Mouse (Mus musculus) hindbrain, embryonic 15.5 days (tissue): ENCODE measurements at regions not wholly inside any gene's neighbourhood (a gene's known extent, or its start where the extent isn't known, plus 50 kb on each side); places are given as distances from the start of the nearest gene placed in this dataset.
A peak's percentile ranks its signal among the peaks of the same experiment; 100 is the strongest.

Experiments used
- ATAC-seq: fragments of 200-750 bp; cut with Nextera tagmentation; 2 replicates; pipeline ENCODE4 v1.8.0; 2017; ENCODE audit warnings: low read depth, moderate number of reproducible peaks, moderate TSS enrichment; ENCODE audit not compliant: low FRiP score
- H3K27ac ChIP-seq: fragments of 300-500 bp; sonication (generic); replicated peaks from 2 replicates; pipeline ENCODE4 v1.5.1; 2015; ENCODE audit warnings: mild to moderate bottlenecking, inconsistent platforms
- H3K27me3 ChIP-seq: fragments of 300-500 bp; sonication (generic); 2 replicates; pipeline ENCODE4 v1.6.1; 2015; ENCODE audit warnings: control low read depth, inconsistent platforms
- H3K36me3 ChIP-seq: fragments of 300-500 bp; sonication (generic); 2 replicates; pipeline ENCODE4 v1.6.1; 2015; ENCODE audit warnings: control low read depth, inconsistent platforms
- H3K4me1 ChIP-seq: fragments of 300-500 bp; sonication (generic); replicated peaks from 2 replicates; pipeline ENCODE4 v1.6.1; 2015; ENCODE audit warnings: control low read depth, inconsistent platforms
- H3K4me2 ChIP-seq: fragments of 300-500 bp; sonication (generic); 2 replicates; pipeline ENCODE4 v1.6.1; 2015; ENCODE audit warnings: moderate library complexity, mild to moderate bottlenecking, inconsistent platforms
- H3K4me3 ChIP-seq: fragments of 300-500 bp; sonication (generic); 2 replicates; pipeline ENCODE4 v1.5.1; 2015; ENCODE audit warnings: mild to moderate bottlenecking, inconsistent platforms
- H3K9ac ChIP-seq: fragments of 300-500 bp; sonication (generic); 2 replicates; pipeline ENCODE4 v1.6.1; 2015; ENCODE audit warnings: inconsistent platforms
- H3K9me3 ChIP-seq: fragments of 300-500 bp; sonication (generic); 2 replicates; pipeline ENCODE4 v1.6.1; 2016; ENCODE audit warnings: control low read depth, inconsistent platforms
- WGBS: fragments of 180-500 bp; shearing (Covaris S2); methylation state at CpG from one replicate; pipeline ENCODE4 v1.1.7; 2015; 5-methylcytosine and 5-hydroxymethylcytosine counted together

DNA sequence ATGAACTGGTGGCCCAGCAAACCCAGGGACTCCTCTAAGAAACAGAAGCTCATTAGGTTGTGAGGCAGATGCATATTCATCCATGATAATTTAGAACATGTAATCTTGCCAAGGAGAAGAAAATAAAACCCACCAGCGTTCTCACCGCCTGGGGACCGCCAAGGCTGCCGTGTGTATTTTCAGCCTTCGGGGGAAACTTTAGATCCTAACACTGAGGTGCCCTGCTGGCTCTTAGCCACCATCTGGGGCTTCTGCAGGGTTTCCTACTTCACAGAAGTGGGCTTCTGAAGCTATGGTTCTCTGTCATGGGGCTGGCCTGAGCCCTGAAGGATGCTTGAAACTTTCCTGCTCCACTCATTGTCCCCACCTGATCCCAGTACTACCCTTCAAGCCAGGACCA lies 90.8 kb upstream of the Kcng1 start:
- Histone ChIP-seq H3K4me3 (no peak overlapping the region), H3K9me3 (no peaks in the 10 kb centered on the region; the same call in 1 of the 2 replicates), H3K36me3 (no peaks in the 10 kb centered on the region), H3K27ac (no peak overlapping the region), H3K27me3 (no peaks in the 10 kb centered on the region), H3K9ac (no peak overlapping the region), H3K4me1 (no peaks in the 10 kb centered on the region), H3K4me2 (no peak overlapping the region)
- no peak for ATAC-seq
- 93% methylated on average over 5 of the region's 5 CpGs for WGBS

DNA sequence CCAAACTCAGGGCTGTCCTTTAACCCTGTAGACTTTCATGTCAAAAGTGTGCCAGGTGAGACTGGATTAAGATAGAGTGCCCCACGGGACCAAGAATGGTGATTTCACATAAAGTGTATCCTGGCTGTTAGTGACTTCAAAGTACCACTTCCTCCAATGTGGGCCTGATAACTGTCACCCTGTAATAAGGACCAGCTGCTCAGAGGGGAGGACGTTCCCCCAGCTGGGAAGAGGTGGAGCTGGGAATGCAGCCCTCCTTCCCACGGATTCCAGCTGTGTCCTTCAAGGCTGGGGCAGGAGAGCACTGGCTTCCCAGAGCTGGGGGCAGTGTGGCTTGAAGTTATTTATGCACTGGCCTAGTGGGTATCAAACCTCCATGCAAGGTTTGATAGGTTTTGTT lies 89.7 kb upstream of the Kcng1 start:
- Histone ChIP-seq H3K4me2 (no peak overlapping the region), H3K36me3 (no peaks in the 10 kb centered on the region), H3K27ac (no peak overlapping the region), H3K9me3 (no peaks in the 10 kb centered on the region; the same call in 1 of the 2 replicates), H3K9ac (no peak overlapping the region), H3K27me3 (no peaks in the 10 kb centered on the region), H3K4me3 (no peak overlapping the region), H3K4me1 (no peaks in the 10 kb centered on the region)
- no peak for ATAC-seq
- WGBS, result 56% methylated on average over 3 of the region's 3 CpGs

DNA sequence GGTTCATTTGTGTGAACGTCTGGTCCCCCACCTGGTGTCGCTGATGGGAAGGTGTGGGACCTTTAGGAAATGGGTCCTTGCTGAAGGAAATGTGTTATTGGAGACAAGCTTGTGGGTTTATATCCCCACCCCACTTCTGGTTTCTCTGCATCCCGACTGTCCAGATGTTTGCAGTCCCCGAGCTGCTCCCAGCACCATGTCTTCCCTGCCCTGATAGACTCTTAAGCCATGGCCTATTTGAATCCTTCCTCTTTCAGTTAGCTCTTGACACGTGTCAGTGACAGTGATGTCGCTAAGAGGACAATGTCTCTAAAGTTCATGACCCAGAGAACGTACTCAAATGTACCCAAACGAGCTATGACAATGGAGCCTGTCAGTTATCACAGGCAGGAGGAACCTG lies 77.7 kb upstream of the Kcng1 start:
- H3K4me3 ChIP-seq, result no peak overlapping the region
- H3K4me2 ChIP-seq, result no peak overlapping the region
- H3K4me1 ChIP-seq, result peaks cover 7% of the 10 kb centered on the region; the same call in 1 of the 2 replicates
- H3K27ac ChIP-seq, result no peak overlapping the region
- no peak for ATAC-seq
- H3K36me3 ChIP-seq, result no peaks in the 10 kb centered on the region
- H3K27me3 ChIP-seq, result no peaks in the 10 kb centered on the region
- H3K9ac ChIP-seq, result no peak overlapping the region
- no peaks in the 10 kb centered on the region for H3K9me3 ChIP-seq
- 69% methylated on average over 8 of the region's 8 CpGs for WGBS

DNA sequence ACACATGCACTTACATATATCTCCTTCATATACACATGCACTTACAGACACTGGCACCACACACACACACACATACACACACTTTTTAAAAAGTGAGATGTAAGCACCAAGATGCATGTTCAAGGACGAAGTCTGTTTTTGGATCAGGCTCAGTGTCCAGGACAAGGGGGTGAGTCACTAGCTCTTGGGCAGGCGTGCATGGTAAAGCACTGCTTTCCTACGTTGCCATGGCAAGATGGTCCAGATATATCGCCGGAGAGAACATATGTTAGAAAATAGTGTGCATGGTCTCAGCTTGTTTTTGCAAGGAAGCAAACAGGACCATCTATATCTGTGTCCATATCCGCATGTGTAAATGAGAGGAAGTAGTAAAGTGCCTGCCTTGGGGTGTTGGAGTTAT lies 77.0 kb upstream of the Kcng1 start:
- H3K9me3 ChIP-seq, result no peaks in the 10 kb centered on the region
- no peak overlapping the region for H3K27ac ChIP-seq
- no peaks in the 10 kb centered on the region for H3K27me3 ChIP-seq
- H3K4me2 ChIP-seq, result no peak overlapping the region
- no peaks in the 10 kb centered on the region for H3K36me3 ChIP-seq
- WGBS, result 87% methylated on average over 6 of the region's 6 CpGs
- H3K4me1 ChIP-seq, result peaks cover 8% of the 10 kb centered on the region; the same call in 1 of the 2 replicates
- H3K4me3 ChIP-seq, result no peak overlapping the region
- H3K9ac ChIP-seq, result no peak overlapping the region
- no peak for ATAC-seq

DNA sequence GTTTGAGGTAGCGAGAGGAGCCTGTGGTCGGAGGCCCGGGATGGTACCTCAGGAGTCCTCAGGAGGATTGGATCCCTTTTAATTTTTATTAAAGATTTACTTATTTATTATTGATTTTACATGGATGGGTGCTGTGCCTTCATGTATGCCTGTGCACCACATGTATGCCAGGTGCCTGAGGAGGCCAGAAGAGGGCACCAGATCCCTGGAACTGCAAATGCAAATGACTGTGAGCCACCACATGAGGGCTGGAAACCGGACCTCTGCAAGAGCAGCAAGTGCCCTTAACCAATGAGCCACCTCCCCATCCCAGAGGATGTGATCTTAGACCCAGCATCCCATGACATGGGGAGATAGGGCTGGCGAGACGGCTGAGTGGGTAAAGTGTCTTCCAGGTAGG lies 76.3 kb upstream of the Kcng1 start:
- no peak for ATAC-seq
- H3K27me3 ChIP-seq, result no peaks in the 10 kb centered on the region
- no peak overlapping the region for H3K9ac ChIP-seq
- no peaks in the 10 kb centered on the region for H3K36me3 ChIP-seq
- no peak overlapping the region for H3K27ac ChIP-seq
- H3K4me2 ChIP-seq, result no peak overlapping the region
- H3K4me1 ChIP-seq, result peaks cover 8% of the 10 kb centered on the region; the same call in 1 of the 2 replicates
- WGBS, result 80% methylated on average over 6 of the region's 6 CpGs
- H3K4me3 ChIP-seq, result no peak overlapping the region
- no peaks in the 10 kb centered on the region for H3K9me3 ChIP-seq

DNA sequence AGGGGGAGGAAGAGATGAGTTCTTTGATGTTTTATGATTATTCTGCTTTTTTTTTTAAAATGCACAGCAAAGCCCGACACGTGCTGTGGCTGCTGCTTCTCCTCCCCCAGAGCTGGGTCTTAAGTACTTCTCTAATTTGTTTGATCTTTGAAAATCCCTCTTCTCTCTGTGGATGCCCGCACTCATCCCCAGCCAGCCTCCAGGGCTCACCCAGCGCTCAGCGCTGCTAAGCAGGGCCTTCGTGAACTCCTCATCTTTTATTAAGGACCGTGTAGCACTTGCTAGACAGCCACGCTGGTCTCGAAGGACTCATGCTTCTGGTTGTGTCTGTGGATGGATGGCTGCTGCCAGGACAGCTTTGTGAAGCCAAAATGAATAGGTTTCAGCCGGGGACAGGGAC lies 72.9 kb upstream of the Kcng1 start:
- 46% methylated on average over 10 of the region's 10 CpGs for WGBS
- no peak overlapping the region for H3K4me3 ChIP-seq
- no peak overlapping the region for H3K27ac ChIP-seq
- H3K27me3 ChIP-seq, result no peaks in the 10 kb centered on the region
- H3K4me2 ChIP-seq, result no peak overlapping the region
- H3K9ac ChIP-seq, result no peak overlapping the region
- H3K4me1 ChIP-seq, result peaks cover 12% of the 10 kb centered on the region; the same call in 1 of the 2 replicates
- 0 out of 2 replicates have a peak, but pooled peaks have one; percentile 65 for ATAC-seq
- H3K9me3 ChIP-seq, result no peaks in the 10 kb centered on the region
- no peaks in the 10 kb centered on the region for H3K36me3 ChIP-seq

DNA sequence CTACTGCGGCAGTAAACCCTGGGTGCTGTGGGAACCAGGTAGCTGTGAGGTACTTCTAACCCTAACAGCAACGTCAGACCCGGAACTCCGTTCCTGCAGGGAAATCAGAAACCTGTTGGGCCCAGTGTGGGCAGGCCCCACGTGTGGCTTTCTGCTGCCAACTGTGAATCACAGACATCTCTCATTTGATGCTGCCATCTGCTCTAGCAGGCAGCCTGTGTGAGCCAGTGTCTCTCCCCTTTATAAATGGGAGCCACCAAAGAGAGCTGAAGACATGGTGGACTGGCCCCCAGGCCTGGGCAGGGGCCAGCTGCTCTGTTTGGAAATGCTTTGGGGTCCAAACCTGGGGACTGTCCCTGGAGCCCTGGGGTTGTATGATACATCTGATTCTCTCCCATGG lies 71.1 kb upstream of the Kcng1 start:
- no peaks in the 10 kb centered on the region for H3K27me3 ChIP-seq
- no peak overlapping the region for H3K4me2 ChIP-seq
- H3K4me1 ChIP-seq, result peaks cover 12% of the 10 kb centered on the region; the same call in 1 of the 2 replicates
- 58% methylated on average over 5 of the region's 5 CpGs for WGBS
- no peaks in the 10 kb centered on the region for H3K36me3 ChIP-seq
- H3K27ac ChIP-seq, result no peak overlapping the region
- ATAC-seq, result no peak
- H3K9ac ChIP-seq, result no peak overlapping the region
- no peak overlapping the region for H3K4me3 ChIP-seq
- H3K9me3 ChIP-seq, result no peaks in the 10 kb centered on the region

DNA sequence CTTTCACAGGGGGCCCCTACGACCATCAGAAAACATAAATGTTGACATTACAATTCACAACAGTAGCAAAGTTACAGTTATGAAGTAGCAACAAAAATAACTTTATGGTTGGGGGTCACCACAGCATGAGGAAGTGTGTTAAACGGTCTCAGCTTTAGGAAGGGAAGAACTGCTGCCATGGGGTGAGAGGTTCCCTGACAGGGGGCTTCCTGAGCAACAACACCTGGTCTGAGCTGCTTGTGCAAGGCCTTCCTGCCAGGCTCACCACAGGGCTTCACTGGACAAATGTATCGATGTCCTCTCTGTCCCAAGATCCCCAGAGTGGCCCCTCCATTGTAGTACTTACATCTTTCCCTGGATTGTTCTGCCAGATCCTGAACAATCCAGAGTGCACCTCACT lies 70.7 kb upstream of the Kcng1 start:
- no peaks in the 10 kb centered on the region for H3K9me3 ChIP-seq
- 69% methylated on average over 3 of the region's 3 CpGs for WGBS
- H3K27ac ChIP-seq, result no peak overlapping the region
- H3K4me1 ChIP-seq, result peaks cover 12% of the 10 kb centered on the region; the same call in 1 of the 2 replicates
- no peak overlapping the region for H3K4me2 ChIP-seq
- no peak for ATAC-seq
- no peak overlapping the region for H3K9ac ChIP-seq
- no peaks in the 10 kb centered on the region for H3K36me3 ChIP-seq
- no peaks in the 10 kb centered on the region for H3K27me3 ChIP-seq
- H3K4me3 ChIP-seq, result no peak overlapping the region

DNA sequence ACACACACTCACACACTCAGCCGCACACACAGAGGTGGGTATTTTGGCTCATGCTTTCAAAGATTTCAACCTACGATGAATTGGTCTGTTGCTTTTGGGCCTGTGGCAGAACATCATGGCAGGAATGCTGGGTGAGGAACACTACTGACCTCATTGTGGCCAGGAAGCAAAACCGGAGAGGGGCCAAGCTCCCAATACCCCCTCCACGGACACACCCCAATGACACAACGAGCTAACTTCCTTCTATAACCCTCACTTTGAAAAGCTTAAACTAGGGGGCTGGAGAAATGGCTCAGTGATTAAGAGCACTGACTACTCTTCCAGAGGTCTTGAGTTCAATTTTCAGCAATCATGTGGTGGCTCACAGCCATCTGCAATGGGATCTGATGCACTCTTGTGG lies 63.8 kb upstream of the Kcng1 start:
- Histone ChIP-seq H3K27ac (no peak overlapping the region), H3K9ac (no peak overlapping the region), H3K4me1 (peaks cover 17% of the 10 kb centered on the region), H3K27me3 (no peaks in the 10 kb centered on the region), H3K9me3 (no peaks in the 10 kb centered on the region), H3K4me3 (no peak overlapping the region), H3K4me2 (no peak overlapping the region), H3K36me3 (no peaks in the 10 kb centered on the region)
- WGBS, result 87% methylated on average over 5 of the region's 5 CpGs
- no peak for ATAC-seq

DNA sequence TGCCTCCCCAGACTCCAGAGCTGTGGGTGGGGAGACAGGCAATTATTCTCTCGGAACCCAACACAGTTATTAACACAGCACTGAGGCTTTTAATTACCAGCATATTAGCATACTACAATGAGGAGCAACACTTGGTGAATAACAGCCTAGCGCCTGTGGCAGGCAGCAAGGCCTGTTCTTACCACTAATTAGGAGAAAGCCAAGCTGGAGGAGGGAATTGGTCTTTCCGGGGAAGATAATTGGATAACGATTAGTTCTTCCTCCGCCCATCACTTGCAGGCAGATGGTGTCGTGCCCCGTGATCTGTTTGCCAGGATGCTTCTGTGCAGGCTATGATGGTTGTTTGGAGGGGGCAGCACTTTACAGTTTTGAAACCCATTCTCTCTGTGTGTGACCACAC lies 62.2 kb upstream of the Kcng1 start:
- no peaks in the 10 kb centered on the region for H3K27me3 ChIP-seq
- ATAC-seq, result peak; percentile 77
- H3K4me2 ChIP-seq, result no peak overlapping the region
- H3K36me3 ChIP-seq, result no peaks in the 10 kb centered on the region
- H3K4me1 ChIP-seq, result peaks cover 25% of the 10 kb centered on the region
- H3K9ac ChIP-seq, result no peak overlapping the region
- H3K27ac ChIP-seq, result peak overlapping the region; percentile 48
- WGBS, result 24% methylated on average over 7 of the region's 7 CpGs
- H3K4me3 ChIP-seq, result no peak overlapping the region
- no peaks in the 10 kb centered on the region for H3K9me3 ChIP-seq

DNA sequence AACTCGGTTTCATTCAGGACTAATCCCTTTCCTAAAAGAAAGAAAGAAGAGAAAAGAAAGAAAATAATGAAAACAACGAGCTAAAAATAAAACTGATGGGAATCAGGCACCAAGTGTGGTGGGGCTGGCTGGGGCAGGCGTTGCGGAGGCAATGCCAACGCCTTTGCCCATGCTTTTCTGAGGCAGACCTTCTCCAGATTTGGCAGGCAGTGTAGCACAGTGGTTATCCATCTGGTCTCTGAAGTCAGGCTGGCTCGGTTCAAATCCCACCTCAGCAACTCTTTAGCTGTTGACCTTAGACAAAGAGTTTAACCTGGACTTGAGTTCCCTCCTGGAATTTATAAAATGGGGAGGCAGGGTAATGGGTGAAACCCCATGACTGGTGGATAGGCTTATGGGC lies 57.3 kb upstream of the Kcng1 start:
- H3K9me3 ChIP-seq, result no peaks in the 10 kb centered on the region
- no peak overlapping the region for H3K4me3 ChIP-seq
- H3K4me1 ChIP-seq, result peaks cover 37% of the 10 kb centered on the region
- H3K4me2 ChIP-seq, result no peak overlapping the region
- H3K27me3 ChIP-seq, result no peaks in the 10 kb centered on the region
- no peak for ATAC-seq
- H3K9ac ChIP-seq, result no peak overlapping the region
- no peaks in the 10 kb centered on the region for H3K36me3 ChIP-seq
- 0 out of 2 replicates have a peak overlapping the region, but pooled peaks have one; percentile 27 for H3K27ac ChIP-seq
- WGBS, result 57% methylated on average over 6 of the region's 6 CpGs

DNA sequence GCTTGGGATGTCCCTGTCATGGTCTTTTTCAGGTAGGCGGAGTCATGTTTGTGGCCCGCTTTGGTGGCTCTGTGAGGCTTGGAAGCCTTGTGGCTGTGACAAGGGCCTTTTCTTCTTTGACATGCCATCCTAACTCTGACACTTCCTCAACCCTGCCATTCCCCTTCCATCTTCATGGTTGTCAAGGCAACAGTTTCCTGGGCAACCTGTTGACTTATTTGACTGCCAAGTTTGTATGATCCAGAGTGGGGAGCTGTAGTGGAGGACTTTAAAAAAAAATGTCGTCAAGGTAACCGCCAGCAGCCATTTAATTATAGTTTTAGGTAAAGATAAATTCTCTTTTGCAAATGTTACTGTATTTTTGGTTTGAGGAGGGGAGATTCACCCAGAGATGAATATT lies 56.8 kb upstream of the Kcng1 start:
- Histone ChIP-seq H3K36me3 (no peaks in the 10 kb centered on the region), H3K4me1 (peaks cover 37% of the 10 kb centered on the region), H3K4me2 (no peak overlapping the region), H3K9me3 (no peaks in the 10 kb centered on the region), H3K27me3 (no peaks in the 10 kb centered on the region), H3K9ac (no peak overlapping the region), H3K27ac (0 out of 2 replicates have a peak overlapping the region, but pooled peaks have one; percentile 27), H3K4me3 (no peak overlapping the region)
- no peak for ATAC-seq
- 20% methylated on average over 4 of the region's 4 CpGs for WGBS

DNA sequence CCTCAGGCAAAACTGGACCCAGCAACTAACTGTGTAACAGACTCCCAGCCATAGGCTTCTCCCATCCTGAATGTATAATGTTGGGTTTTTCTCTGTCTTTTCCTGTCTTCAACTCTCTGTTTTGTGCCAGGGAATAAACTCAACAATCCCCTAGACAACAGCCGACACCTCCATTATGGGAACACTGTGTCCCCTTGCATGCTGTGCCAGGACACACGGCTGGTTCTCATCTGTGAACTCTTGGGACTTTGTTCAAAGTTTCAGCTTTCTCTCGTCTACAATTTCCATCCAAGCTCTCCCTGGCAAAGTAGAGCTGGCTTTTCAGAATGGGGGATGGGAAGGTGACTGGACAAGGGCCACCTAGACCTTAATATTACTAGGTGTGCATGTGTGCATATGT lies 56.1 kb upstream of the Kcng1 start:
- peaks cover 33% of the 10 kb centered on the region for H3K4me1 ChIP-seq
- no peak overlapping the region for H3K27ac ChIP-seq
- no peak overlapping the region for H3K9ac ChIP-seq
- no peaks in the 10 kb centered on the region for H3K36me3 ChIP-seq
- no peak for ATAC-seq
- H3K4me2 ChIP-seq, result no peak overlapping the region
- WGBS, result 54% methylated on average over 3 of the region's 3 CpGs
- H3K9me3 ChIP-seq, result no peaks in the 10 kb centered on the region
- no peaks in the 10 kb centered on the region for H3K27me3 ChIP-seq
- H3K4me3 ChIP-seq, result no peak overlapping the region
